Mouse (Mus musculus) gastrocnemius, postnatal 25 days (tissue): ENCODE data around the gene Naglu. TPM values are rescaled to one million over a fixed set of nuclear protein-coding genes. Genes with fewer than 3 reads are reported as not detected.

Source experiments
- DNase-seq: peaks from one replicate; pipeline ENCODE4 v3.0.0; 2022
- long read RNA-seq, 2 experiments: library from polyadenylated mRNA; stranded (forward); transcript quantifications; one replicate each; pipeline ENCODE4 v2.0.0; 2021
- total RNA-seq, 2 experiments: library from RNA; stranded (reverse); gene quantifications; 1 replicate in 1 of 2; 2 replicates in 1 of 2; pipeline ENCODE4 v1.2.3; 2021

Naglu gene
- total RNA-seq: 1 to 10 TPM; 3.3 to 3.9 TPM
- long read RNA-seq, experiment 1, partial matches to known transcripts: 2 of 4 reads
- long read RNA-seq, experiment 1, other reads (novel, unspliced or antisense): 0 of 4 reads
- long read RNA-seq, experiment 2, transcript Naglu-201 (6 exons, 2,560 nt): major isoform, 11 of 17 reads
- long read RNA-seq, experiment 2, partial matches to known transcripts: 1 of 17 reads
- long read RNA-seq, experiment 2, other reads (novel, unspliced or antisense): 5 of 17 reads

DNA sequence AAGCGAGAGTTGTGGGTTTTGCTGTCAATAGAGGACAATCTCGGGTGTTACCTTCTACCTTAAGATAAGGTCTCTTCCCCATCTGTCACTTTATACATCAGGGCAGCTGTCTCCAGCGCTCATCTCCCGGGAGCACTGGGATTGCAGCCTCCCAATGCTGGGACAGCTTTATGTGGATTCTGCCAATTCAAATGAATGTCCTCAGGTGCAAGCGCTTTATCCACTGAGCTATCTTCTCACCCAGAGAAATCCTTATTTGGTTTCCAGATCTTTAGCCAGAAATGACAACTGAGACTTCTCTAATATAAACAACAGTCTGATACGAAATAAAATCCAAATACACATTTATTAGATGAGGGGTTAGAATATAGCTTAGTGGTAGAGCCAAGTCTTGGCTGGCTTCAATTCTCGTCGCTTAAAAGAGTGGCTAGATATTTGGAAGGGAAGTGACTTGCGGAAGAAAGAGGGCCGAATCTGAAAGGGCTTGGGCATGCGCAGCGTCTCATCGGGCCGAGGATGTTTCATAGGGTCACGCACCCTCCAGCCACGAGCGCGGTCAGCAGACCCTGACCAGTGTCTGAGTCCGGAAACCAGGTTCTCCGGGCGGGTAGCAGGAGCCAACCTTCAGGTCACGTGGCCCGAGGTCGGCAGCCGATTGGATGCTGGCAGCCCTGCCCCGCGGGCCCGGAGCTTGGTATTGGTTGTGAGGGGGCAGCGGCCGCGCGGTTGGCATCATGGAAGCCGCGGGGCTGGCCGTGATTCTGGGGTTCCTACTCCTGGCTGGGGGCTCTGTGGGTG is at the start of gene Naglu:
Gene Naglu (plus strand): TSS at position 622 of the 798 bp plus-strand sequence.
- peak; percentile 97 for DNase-seq

DNA sequence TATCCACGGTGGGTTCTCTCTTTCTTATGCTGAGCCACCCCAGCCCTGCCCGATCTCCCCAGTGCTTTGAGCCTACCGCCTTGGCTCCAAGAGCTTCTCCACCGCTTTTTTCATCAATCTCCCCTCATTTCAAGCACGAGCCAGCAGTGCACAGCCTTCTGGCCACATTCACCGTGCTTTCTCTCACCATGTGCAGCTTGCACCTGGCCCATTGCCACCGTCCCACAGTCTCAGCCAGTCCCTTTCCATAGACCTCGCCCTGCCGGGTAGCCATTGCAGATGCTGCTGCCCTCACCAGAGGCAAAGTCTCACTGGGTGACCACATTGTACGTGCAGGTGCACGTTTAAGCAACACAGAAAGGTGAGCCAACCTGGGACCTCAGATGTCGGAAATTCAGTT is 46.4 kb upstream of the Naglu start:
- DNase-seq: no peak

- no peak for DNase-seq
Observed at GRCm38 (mm10) chr11:101024001-101024400, 45.8 kb upstream of the Naglu start.

DNA sequence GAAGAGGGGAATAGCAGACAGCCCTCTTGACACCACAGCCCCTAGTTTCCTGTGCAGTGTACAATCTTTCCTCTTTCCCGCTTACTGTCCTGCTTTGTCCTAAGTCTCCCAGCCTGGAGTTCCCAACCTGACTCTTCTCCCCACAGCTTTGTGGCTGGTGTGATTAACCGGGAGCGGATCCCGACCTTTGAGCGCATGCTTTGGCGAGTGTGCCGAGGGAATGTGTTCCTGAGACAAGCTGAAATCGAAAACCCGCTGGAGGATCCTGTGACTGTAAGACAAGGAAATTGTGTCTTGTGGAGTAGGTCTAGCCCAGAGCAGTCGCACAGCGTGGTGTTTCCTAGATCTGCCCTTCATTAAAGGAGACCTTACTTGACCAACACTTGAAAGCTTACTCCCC is 42.7 kb upstream of the Naglu start:
- peak; percentile 10 for DNase-seq

DNA sequence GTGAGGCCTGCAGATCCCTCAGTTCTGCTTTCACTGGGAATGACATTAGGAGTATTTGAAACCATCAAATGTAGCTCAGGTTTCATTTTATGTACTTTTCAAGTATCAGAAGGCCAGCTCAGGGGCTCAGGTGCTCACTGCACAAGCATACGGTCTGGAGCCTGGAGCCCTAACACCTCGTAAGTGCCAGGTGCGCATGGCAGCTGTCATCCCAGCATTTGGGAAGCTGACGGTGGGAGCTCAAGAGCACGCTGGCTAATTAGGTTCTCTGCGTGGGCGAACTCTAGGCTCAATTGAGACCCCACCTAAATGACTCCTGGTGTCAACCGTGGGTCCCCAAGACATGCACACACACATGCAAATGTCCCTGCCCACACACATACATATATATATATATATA is 40.5 kb upstream of the Naglu start:
- no peak for DNase-seq

GRCm38 (mm10) chr11:101030136-101030807 is 39.5 kb upstream of the Naglu start:
- no peak for DNase-seq

GRCm38 (mm10) chr11:101030808-101031156 is 39.0 kb upstream of the Naglu start:
- DNase-seq: no peak

- DNase-seq: no peak
Observed at GRCm38 (mm10) chr11:101031470-101031869, 38.3 kb upstream of the Naglu start.

GRCm38 (mm10) chr11:101033856-101034500 is 35.8 kb upstream of the Naglu start:
- DNase-seq: no peak

DNA sequence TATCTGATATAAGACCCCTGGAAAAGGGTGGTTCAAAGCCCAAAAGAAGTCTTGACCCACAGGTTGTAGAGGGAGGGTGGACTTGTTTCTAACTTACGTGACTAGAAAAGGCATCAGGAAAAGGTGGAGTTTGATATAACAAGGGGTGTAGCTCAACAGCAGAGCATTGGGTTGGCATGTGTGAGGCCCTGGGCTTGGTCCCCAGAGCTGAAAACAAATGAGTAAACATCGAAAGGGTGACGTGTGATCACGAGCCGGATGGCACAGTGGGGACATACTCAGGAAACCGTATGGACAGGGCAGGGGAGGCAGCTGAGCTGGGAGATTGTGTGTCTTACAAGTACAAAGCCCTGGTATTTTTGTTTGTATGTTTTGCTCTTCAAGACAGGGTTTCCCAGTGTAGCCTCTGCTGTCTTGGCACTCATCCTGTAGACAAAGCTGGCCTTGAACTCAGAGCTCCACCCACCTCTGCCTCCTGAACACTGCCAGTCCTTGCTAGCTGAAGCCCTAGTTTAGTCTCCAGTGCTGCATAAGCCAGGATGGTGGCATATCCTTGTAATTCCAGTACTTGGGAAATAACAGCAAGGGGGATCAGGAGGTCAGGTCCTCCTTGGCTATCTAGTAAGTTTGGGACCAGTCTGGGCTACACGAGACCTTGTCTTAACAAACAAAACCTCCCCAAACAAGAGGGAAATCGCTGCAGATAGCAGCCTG is 35.0 kb upstream of the Naglu start:
- no peak for DNase-seq

GRCm38 (mm10) chr11:101035328-101035695 is 34.5 kb upstream of the Naglu start:
- DNase-seq: no peak

GRCm38 (mm10) chr11:101037795-101038194 is 32.0 kb upstream of the Naglu start:
- no peak for DNase-seq

- DNase-seq: no peak
Observed at GRCm38 (mm10) chr11:101045826-101046225, 24.0 kb upstream of the Naglu start.

GRCm38 (mm10) chr11:101046440-101046839 is 23.4 kb upstream of the Naglu start:
- no peak for DNase-seq

DNA sequence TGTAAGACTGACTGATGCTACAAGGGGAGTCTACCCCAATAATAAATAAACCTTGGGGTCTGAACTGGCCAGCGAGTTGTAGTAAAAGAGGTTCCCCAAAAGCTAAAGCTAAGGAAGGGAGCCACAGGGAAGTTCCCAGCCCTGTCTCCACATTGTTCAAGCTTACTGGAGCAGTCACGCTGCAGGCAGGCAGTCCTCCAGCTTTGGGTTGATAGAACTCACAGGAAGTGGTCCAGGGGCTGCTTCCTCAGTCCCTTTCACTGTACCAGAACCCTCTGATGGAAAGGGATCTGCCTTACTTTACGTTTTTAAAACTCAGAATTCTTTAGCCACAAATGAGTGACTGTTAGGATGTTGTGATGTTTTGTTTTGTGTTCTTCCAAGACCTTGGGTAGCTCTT is 22.3 kb upstream of the Naglu start:
- no peak for DNase-seq

DNA sequence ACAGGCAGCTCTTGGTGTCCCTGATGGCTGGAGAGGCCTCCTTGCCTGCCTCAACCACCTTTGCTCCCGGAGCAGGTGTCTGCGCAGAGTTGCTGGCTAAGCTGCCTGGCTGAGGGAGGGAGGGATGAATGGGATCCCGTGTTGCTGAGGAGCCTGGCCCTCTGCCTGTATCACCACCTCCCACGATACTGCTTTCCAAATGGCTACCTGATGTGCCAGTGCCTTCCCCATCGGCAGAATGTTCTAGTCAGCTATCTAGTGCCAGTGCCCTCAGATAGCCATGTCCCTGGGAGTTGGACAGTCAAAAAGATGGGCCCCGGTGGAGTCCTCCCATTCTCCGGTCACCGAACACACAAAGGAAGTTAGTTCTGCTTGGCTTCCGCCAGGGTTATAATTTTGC is 19.5 kb upstream of the Naglu start:
- no peak for DNase-seq

DNA sequence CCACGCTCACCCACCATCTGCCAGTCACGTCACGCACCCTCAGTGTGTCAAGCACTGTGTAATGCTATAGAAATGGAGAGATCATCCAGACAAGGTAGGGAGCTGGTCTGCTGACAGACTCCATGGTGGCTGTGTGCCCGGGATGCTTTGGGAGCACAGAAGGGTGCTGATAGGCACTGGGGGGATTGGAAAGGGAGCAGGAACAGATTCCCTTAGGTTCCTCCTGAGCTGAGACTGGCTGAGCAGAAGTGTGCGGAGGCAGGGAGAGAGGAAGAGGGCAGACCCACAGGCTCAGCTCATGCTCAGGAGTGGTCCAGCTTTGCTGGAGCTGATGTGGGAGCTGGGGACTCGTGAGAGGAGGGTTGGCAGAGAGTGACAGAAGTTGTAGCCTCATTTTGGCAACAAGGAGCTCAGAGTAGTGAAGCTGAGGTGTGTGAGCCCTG is 18.7 kb upstream of the Naglu start:
- no peak for DNase-seq

GRCm38 (mm10) chr11:101051617-101052016 is 18.2 kb upstream of the Naglu start:
- DNase-seq: no peak

GRCm38 (mm10) chr11:101052751-101053473 is 16.9 kb upstream of the Naglu start:
- DNase-seq: peak; percentile 84

GRCm38 (mm10) chr11:101053974-101054373 is 15.8 kb upstream of the Naglu start:
- no peak for DNase-seq

- DNase-seq: no peak
Observed at GRCm38 (mm10) chr11:101055418-101055817, 14.4 kb upstream of the Naglu start.
